Comparison of ENCODE assay signal across 20 mouse cellular contexts in the genomic region with DNA sequence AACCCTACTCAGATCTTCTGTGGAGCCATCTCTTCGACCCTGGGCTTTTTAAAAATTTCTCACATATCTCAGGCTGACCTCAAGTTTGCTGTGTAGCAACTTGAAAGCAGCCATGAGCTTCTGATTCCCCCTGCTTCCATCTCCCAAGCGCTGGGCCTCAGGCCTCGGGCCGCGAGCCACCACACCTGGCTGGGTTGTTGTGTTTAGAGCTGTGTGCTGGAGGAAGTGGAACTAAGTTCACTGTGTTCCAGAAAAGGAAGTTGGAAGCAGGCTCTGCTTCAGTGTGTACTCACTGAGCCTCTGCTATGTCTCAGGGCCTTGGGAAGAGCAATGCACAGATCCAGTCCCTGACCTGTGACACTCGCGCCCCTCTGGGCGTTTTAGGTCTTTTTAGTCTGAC. TPM values are rescaled to one million over a fixed set of nuclear protein-coding genes. Genes with fewer than 3 reads are reported as not detected.
DNase-seq lines count a peak whose midpoint lies in the region; ATAC-seq and TF ChIP-seq lines count a peak whose summit lies in the region.
"Had no signal": no experiment of that assay in that cellular context is flagged by ENCODE, and none has a peak within 500 bp of the region (broad histone marks: within the 10 kb centered on the region; RNA-seq: fewer than 3 reads in every experiment).

No protein-coding gene starts in this region.

- WGBS in heart, embryonic 11.5 days (ENCODE audit: insufficient replicate concordance): 90% methylated on average over 8 of the region's 8 CpGs
- 59% methylated on average over 8 of the region's 8 CpGs for WGBS in bone marrow, adult 2 months
- 68% methylated on average over 8 of the region's 8 CpGs for WGBS in liver, postnatal 0 days (ENCODE audit: insufficient replicate concordance)

- TF ChIP-seq EP300 in liver, postnatal 0 days (IDR thresholded peaks at IDR 0.05; ENCODE audit: low read depth): no peak

- H3K27me3 ChIP-seq in heart, embryonic 11.5 days (ENCODE audit: control insufficient read depth, insufficient read depth, low read length): no peaks in the 10 kb centered on the region
- H3K27me3 ChIP-seq in liver, postnatal 0 days (ENCODE audit: insufficient read depth, low read length): no peaks in the 10 kb centered on the region
- H3K27me3 ChIP-seq: embryonic facial prominence, embryonic 12.5 days; neural tube, embryonic 13.5 days had no signal

- DNase-seq in heart, adult 9 months (ENCODE audit: low spot score in 2 of 2): no peak
- DNase-seq in A20 (ENCODE audit: low read depth, low spot score): peak; percentile 78
- DNase-seq in liver, postnatal 0 days: peak; percentile 33
- DNase-seq in urinary bladder, postnatal 14 days (ENCODE audit: low spot score): no peak
- no peak for DNase-seq in adrenal gland, adult 2 months
- DNase-seq: adrenal gland, postnatal 25 days; cerebellum, adult 18-20 months; gastrocnemius, postnatal 25 days; kidney, postnatal 10 days; right cerebral cortex, postnatal 14 days; thymus, postnatal 25 days had no signal

- H3K4me3 ChIP-seq in heart, embryonic 11.5 days (ENCODE audit: low read depth, low read length): no peak overlapping the region
- peak overlapping the region; percentile 23 for H3K4me3 ChIP-seq in bone marrow, adult 2 months (replicated peaks; ENCODE audit: control insufficient read depth, low read depth, low read length)
- peak overlapping the region; percentile 11; the same call in 1 of the 2 replicates for H3K4me3 ChIP-seq in liver, postnatal 0 days (ENCODE audit: low read depth, low read length)
- H3K4me3 ChIP-seq: embryonic facial prominence, embryonic 12.5 days; left cerebral cortex, adult 2 months; neural tube, embryonic 13.5 days had no signal

- peaks cover 17% of the 10 kb centered on the region for H3K36me3 ChIP-seq in heart, embryonic 11.5 days (ENCODE audit: control insufficient read depth, insufficient read depth, low read length)
- H3K36me3 ChIP-seq in liver, postnatal 0 days (replicated peaks; ENCODE audit: insufficient read depth, low read length): peaks cover 15% of the 10 kb centered on the region

- TF ChIP-seq POLR2A in bone marrow, adult 2 months (IDR thresholded peaks at IDR 0.05; ENCODE audit: borderline replicate concordance, control insufficient read depth, low read depth, low read length): no peak

- no peak for ATAC-seq in heart, embryonic 11.5 days (replicated peaks; ENCODE audit: insufficient number of reproducible peaks, low FRiP score, low TSS enrichment)
- peak; percentile 8; the same call in 1 of the 2 replicates for ATAC-seq in liver, postnatal 0 days
- ATAC-seq: forebrain, embryonic 16.5 days; hindbrain, embryonic 16.5 days had no signal

- TF ChIP-seq CTCF in bone marrow, adult 2 months (IDR thresholded peaks at IDR 0.05; ENCODE audit: control insufficient read depth, insufficient read depth, low read length): no peak
- TF ChIP-seq CTCF in liver, postnatal 0 days (IDR thresholded peaks at IDR 0.05; ENCODE audit: low read depth): no peak

- H3K9me3 ChIP-seq in heart, embryonic 11.5 days (replicated peaks; ENCODE audit: control insufficient read depth, low read length): no peaks in the 10 kb centered on the region; the same call in 1 of the 2 replicates
- no peaks in the 10 kb centered on the region; the same call in 1 of the 2 replicates for H3K9me3 ChIP-seq in liver, postnatal 0 days (ENCODE audit: low read length)
- H3K9me3 ChIP-seq: embryonic facial prominence, embryonic 12.5 days had no signal

- peaks cover 9% of the 10 kb centered on the region for H3K4me1 ChIP-seq in heart, embryonic 11.5 days (ENCODE audit: control insufficient read depth, insufficient read depth, low read length)
- peaks cover 2% of the 10 kb centered on the region; the same call in 1 of the 2 replicates for H3K4me1 ChIP-seq in bone marrow, adult 2 months (ENCODE audit: control insufficient read depth, insufficient read depth, low read length)
- peaks cover 23% of the 10 kb centered on the region for H3K4me1 ChIP-seq in liver, postnatal 0 days (ENCODE audit: insufficient read depth)

- no peak overlapping the region for H3K27ac ChIP-seq in heart, embryonic 11.5 days (ENCODE audit: low read depth, low read length)
- H3K27ac ChIP-seq in bone marrow, adult 2 months (ENCODE audit: control insufficient read depth, insufficient read depth, low read depth, low read length, poor library complexity): peak overlapping the region; percentile 47; the same call in 1 of the 2 replicates
- H3K27ac ChIP-seq in liver, postnatal 0 days (ENCODE audit: low read depth): peak overlapping the region; percentile 77
- H3K27ac ChIP-seq: embryonic facial prominence, embryonic 12.5 days; left cerebral cortex, adult 2 months; liver, embryonic 14.5 days; neural tube, embryonic 13.5 days had no signal

- H3K9ac ChIP-seq in heart, embryonic 11.5 days (ENCODE audit: low read depth, low read length): 0 out of 2 replicates have a peak overlapping the region, but pooled peaks have one; percentile 5
- H3K9ac ChIP-seq in liver, postnatal 0 days (replicated peaks): 0 out of 2 replicates have a peak overlapping the region, but pooled peaks have one; percentile 19
- H3K9ac ChIP-seq: embryonic facial prominence, embryonic 12.5 days; liver, embryonic 14.5 days; neural tube, embryonic 13.5 days had no signal

- no peak overlapping the region for H3K4me2 ChIP-seq in heart, embryonic 11.5 days
- H3K4me2 ChIP-seq in liver, postnatal 0 days (ENCODE audit: low read depth, low read length): peak overlapping the region; percentile 81
- H3K4me2 ChIP-seq: embryonic facial prominence, embryonic 12.5 days; midbrain, embryonic 11.5 days had no signal

RNA-seq across cellular contexts. Expression of a gene that starts 1.9 kb away (rescaled TPM):
- polyA plus RNA-seq in heart, embryonic 11.5 days (2014; fragmentation: Nextera tagmentation; extraction: Ambion mirVana): 75.9 and 84.0 TPM in 2 replicates
- polyA plus RNA-seq in bone marrow, adult 2 months (2011; ENCODE audit: insufficient read depth, insufficient read length, low replicate concordance, missing spikeins): 39.0 and 65.5 TPM in 2 replicates
- 351 and 364 TPM in 2 replicates for polyA plus RNA-seq in liver, postnatal 0 days (2015; fragmentation: Nextera tagmentation; extraction: Ambion mirVana)
- 10 to 100 TPM; 42.7 to 71.0 TPM for total RNA-seq in adrenal gland, adult 2 months (2021)
- polyA plus RNA-seq in adrenal gland, adult 2 months (2012; rRNA removed): 33.9 and 35.3 TPM in 2 replicates

RNA-seq across cellular contexts. Expression of a gene that starts 15.4 kb away (rescaled TPM):
- polyA plus RNA-seq in heart, embryonic 11.5 days (2014; fragmentation: Nextera tagmentation; extraction: Ambion mirVana): 30.2 and 31.8 TPM in 2 replicates
- polyA plus RNA-seq in bone marrow, adult 2 months (2011; ENCODE audit: insufficient read depth, insufficient read length, low replicate concordance, missing spikeins): 4.7 and 11.0 TPM in 2 replicates
- polyA plus RNA-seq in liver, postnatal 0 days (2015; fragmentation: Nextera tagmentation; extraction: Ambion mirVana): 82.2 and 96.5 TPM in 2 replicates
- 10 to 100 TPM; 15.5 to 24.8 TPM for total RNA-seq in adrenal gland, adult 2 months (2021)
- polyA plus RNA-seq in adrenal gland, adult 2 months (2012; rRNA removed): 22.9 and 33.3 TPM in 2 replicates

RNA-seq across cellular contexts. Expression of a gene that starts 24.3 kb away (rescaled TPM):
- 68.6 and 71.5 TPM in 2 replicates for polyA plus RNA-seq in heart, embryonic 11.5 days (2014; fragmentation: Nextera tagmentation; extraction: Ambion mirVana)
- polyA plus RNA-seq in bone marrow, adult 2 months (2011; ENCODE audit: insufficient read depth, insufficient read length, low replicate concordance, missing spikeins): 34.8 and 42.1 TPM in 2 replicates
- polyA plus RNA-seq in liver, postnatal 0 days (2015; fragmentation: Nextera tagmentation; extraction: Ambion mirVana): 54.2 and 55.5 TPM in 2 replicates
- total RNA-seq in adrenal gland, adult 2 months (2021): 10 to 100 TPM; 59.8 to 78.2 TPM
- polyA plus RNA-seq in adrenal gland, adult 2 months (2012; rRNA removed): 155 and 169 TPM in 2 replicates

RNA-seq across cellular contexts. Expression of a gene that starts 27.6 kb away (rescaled TPM):
- 42.4 and 46.5 TPM in 2 replicates for polyA plus RNA-seq in heart, embryonic 11.5 days (2014; fragmentation: Nextera tagmentation; extraction: Ambion mirVana)
- polyA plus RNA-seq in bone marrow, adult 2 months (2011; ENCODE audit: insufficient read depth, insufficient read length, low replicate concordance, missing spikeins): 57.7 and 172 TPM in 2 replicates
- 45.2 and 50.7 TPM in 2 replicates for polyA plus RNA-seq in liver, postnatal 0 days (2015; fragmentation: Nextera tagmentation; extraction: Ambion mirVana)
- total RNA-seq in adrenal gland, adult 2 months (2021): 10 to 100 TPM; 82.7 to 86.3 TPM
- 31.8 and 35.2 TPM in 2 replicates for polyA plus RNA-seq in adrenal gland, adult 2 months (2012; rRNA removed)

RNA-seq across cellular contexts. Expression of a gene that starts 38.9 kb away (rescaled TPM):
- polyA plus RNA-seq in heart, embryonic 11.5 days (2014; fragmentation: Nextera tagmentation; extraction: Ambion mirVana): 46.0 and 51.9 TPM in 2 replicates
- polyA plus RNA-seq in bone marrow, adult 2 months (2011; ENCODE audit: insufficient read depth, insufficient read length, low replicate concordance, missing spikeins): 48.2 and 49.8 TPM in 2 replicates
- 42.9 and 45.2 TPM in 2 replicates for polyA plus RNA-seq in liver, postnatal 0 days (2015; fragmentation: Nextera tagmentation; extraction: Ambion mirVana)
- 10 to 100 TPM; 23.1 to 35.5 TPM for total RNA-seq in adrenal gland, adult 2 months (2021)
- 59.2 and 59.4 TPM in 2 replicates for polyA plus RNA-seq in adrenal gland, adult 2 months (2012; rRNA removed)

Comparison
In these comparisons a context has a peak if more than half of its experiments do, and no peak if none do; other contexts are left out.
1. DNase-seq: peak in A20 (single experiment) and liver, postnatal 0 days (single experiment); none in heart, adult 9 months (0 of 2), urinary bladder, postnatal 14 days (single experiment) and adrenal gland, adult 2 months (single experiment).